Mouse (Mus musculus) cerebellum, postnatal 10 days (tissue): ENCODE measurements around the gene Srsf10.

Experiments used
- DNase-seq, 2 experiments: peaks; one replicate each; pipeline ENCODE4 v3.0.0; 2021; ENCODE audit warnings: mixed read lengths in 2 of 2

Srsf10 gene

GRCm38 (mm10) chr4:135855536-135856222, at the start of gene Srsf10:
Gene Srsf10 (plus strand): TSS chr4:135855747.
- peak; percentile 98 to 99 for DNase-seq

- no peak for DNase-seq
Measured at GRCm38 (mm10) chr4:135814896-135815295, 40.7 kb upstream of the Srsf10 start.

DNA sequence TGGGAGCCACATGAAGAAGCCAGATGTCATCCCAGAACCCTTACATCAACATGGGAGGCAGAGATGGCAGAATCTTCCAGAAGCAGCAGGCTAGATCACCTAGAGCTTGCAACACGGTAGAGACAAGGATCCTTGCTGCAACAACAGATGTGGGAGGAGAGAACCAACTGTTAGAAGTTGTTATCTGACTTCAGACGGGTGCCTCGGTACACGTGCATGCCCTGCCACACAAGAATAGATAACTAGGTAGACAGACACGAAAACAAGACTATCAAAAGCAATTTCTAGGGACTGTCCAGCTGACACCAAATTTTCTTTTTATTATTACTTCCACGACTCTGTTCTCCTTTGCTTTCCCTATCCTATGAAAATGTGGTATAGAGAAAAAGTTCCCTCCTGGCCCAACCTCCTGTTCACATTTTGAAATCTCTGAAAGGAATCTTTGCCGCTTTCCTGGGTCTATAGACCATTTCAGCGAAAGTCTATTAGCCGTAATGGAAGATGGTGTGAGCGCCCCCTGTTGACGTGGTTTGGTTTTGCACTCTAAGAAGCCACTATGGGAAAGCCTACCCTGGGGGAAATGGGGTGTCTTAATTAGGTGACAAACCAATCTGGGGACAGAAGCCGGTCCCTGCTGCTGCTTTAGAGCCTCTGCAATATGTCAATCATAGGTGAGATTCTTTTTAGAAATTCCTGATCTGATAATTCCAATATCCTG, 38.5 kb upstream of the Srsf10 start:
- peak; percentile 66 to 72 for DNase-seq

DNA sequence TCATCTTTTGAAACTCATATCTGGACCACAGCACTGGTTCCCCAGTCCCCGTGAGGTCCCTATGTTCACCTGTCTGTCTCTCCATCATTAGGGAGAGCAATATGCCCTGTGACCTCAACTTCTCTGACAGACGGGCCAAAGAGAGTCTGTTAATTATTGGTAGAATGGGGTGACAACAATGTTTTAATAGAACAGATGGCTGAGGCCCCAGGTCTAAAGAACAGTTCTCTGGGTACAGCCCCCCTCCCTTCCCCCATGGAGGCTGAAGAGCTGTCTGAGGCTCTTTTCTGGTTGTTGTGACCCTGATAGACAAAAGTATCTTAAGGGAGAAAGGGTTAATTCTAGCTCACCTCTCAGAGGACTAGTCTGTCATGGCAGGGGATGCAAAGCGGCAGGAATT, 37.2 kb upstream of the Srsf10 start:
- DNase-seq = no peak

- no peak for DNase-seq
Measured at GRCm38 (mm10) chr4:135819826-135820526, 35.6 kb upstream of the Srsf10 start.

- no peak for DNase-seq
Measured at GRCm38 (mm10) chr4:135821772-135822171, 33.8 kb upstream of the Srsf10 start.

DNA sequence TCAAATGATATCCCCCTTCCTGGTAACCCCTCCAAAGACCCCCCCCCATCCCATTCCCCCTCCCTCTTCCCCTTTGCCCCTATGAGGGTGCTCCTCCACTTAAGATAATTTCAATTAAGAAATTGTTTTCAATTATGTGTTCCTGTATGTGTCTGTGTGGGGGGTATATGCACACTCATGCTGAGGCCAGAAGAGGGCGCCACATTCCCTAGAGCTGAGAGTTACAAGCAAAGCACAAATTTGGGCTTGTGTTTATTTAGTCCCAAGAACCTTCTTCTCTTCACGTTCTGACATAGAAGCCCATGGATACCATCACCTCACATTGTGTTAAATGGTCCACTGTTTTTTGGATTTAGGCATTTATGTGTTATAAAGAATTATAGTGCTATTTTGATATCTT, 32.2 kb upstream of the Srsf10 start:
- DNase-seq = peak; percentile 71 to 76

DNA sequence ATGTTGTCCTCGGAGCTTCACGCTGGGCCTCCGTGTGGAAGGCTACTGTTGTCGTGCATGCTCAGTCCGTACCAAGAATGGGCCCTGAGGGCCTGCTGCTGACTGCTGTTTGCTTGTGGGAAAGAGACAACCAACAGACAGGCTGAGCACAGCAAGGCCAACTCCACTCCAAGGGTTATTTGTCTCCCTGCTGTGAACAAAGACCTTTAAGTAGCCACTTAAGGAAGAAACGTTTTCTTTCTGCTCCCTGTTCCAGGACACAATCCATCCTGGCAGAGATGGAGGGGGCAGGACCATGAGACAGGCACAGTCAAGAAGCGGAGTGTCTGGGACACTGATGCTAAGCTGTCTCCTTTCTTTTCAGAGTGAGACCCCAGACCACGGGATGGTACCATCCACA, 31.3 kb upstream of the Srsf10 start:
- DNase-seq = no peak

GRCm38 (mm10) chr4:135828491-135828890, 27.1 kb upstream of the Srsf10 start:
- DNase-seq = peak; percentile 40 to 60

GRCm38 (mm10) chr4:135832070-135832469, 23.5 kb upstream of the Srsf10 start:
- DNase-seq = peak in 1 of 2 experiments; percentile 26

DNA sequence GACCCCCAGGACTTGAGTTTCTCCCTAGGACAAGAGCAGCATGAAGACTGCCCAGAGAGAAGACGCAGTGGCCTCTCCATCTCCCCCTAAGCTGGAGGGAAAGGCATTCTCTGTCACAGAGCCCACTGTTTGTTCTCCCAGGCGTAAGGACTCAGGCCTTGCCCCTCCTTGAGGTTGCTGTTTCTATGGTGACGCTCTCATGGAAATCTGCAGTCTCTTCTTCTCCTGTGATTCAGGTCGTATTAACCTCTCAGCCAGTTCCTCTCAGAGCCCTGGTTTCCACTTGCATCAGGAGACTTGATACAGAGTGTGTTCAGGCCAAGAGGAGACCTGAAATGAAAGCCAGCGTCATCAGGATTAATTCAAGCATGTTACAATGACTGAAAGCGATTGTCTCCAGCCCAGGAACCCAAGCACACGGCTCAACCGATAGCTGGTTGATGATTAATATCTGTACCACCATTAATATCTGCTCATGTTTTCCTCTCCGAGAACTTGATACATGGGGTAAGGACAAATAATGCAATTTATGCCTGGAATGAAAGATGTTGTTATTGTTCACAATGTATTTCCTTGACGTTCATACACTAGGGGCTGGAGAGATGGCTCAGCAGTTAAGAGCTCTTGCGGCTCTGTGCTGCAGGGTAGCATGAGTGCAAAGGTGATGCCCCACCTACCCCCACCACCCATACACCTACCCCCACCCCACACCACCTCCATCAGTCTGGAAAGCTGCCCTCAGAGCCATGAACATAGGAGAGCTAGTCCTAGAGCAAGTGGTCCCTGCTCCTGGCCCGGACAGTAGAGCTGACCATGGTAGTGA, 22.0 kb upstream of the Srsf10 start:
- peak; percentile 77 to 80 for DNase-seq

DNA sequence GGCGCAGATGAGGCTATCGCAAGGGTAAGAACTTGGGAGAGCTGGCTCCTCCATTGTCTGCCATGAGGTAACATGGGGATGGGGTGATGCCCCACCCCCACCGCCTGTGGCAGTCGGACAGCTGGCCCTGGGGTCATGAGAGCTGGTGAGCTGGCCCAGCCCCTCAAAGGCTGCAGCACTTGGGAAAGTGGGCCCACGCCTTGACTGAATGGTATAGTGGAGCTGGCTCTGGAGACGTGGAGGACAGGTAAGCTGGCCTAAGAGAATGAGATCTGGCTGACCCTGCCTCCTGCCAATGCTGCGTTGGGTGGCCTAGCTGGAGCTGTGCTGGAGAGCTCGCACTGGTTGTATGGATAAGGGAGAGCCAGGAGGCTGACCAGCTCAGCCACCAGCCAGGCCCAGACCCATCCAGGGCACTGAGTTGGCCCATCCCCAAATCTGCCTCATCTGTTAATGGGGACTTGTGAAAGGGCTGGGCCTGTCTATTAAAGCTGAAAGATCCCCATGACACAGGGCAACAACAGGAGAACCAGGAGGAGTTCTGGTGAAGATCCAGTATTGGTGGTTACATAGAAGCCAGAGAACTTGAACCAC, 21.3 kb upstream of the Srsf10 start:
- peak; percentile 59 to 61 for DNase-seq

DNA sequence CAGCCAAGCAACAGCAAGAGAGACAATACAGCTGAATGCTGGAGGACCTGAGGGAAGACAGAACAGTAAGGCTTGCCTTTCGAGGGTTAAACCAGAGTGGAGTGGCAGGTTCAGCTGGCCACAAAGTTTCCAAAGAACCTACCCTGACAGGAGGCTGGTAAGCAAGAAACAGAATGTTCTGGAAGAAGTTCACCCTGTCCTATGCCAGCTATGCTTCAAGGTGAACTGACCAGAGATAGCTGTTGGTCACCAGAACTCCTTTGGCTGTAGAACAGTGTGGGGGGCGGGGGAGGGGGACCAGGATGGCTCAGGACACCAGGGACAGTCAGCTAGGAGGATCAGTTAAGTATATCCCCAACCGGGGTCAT, 16.6 kb upstream of the Srsf10 start:
- DNase-seq = no peak

GRCm38 (mm10) chr4:135839293-135840011, 16.1 kb upstream of the Srsf10 start:
- DNase-seq = no peak

GRCm38 (mm10) chr4:135844400-135844799, 11.1 kb upstream of the Srsf10 start:
- DNase-seq = no peak

GRCm38 (mm10) chr4:135847581-135847980, 8.0 kb upstream of the Srsf10 start:
- DNase-seq = peak in 1 of 2 experiments; percentile 39

DNA sequence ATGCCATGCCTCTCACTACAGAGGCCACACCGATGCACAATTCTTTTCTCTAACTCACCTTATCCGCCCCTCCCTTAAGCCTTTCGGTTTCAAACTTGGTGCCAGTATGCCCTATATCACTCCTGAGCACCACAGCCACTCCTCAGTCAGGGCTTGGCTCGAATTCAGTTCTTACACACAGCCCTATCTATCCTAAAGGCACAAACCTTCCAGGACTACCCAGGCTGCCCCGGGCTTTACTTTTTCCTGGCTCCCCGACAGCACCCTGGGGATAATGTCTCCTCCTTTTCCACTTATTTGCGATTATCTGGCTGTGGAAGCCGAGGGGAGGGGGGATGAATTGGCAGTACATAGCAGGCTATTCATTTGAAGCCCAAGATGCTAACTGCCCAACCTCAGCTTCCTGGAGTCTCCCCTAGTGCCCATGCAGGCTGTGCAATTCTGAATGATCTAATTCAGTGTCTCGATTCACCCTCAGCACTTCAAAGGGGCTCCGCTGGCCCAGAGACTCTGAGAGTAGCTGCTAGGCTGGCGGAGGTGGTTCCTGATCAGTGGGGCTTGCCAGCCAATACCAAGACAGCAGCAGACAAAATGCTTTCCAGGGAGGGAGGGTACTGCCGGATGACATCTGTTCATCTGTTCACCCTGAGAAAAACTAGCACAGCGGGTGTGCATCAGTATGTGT, 5.0 kb upstream of the Srsf10 start:
- peak; percentile 81 to 84 for DNase-seq

DNA sequence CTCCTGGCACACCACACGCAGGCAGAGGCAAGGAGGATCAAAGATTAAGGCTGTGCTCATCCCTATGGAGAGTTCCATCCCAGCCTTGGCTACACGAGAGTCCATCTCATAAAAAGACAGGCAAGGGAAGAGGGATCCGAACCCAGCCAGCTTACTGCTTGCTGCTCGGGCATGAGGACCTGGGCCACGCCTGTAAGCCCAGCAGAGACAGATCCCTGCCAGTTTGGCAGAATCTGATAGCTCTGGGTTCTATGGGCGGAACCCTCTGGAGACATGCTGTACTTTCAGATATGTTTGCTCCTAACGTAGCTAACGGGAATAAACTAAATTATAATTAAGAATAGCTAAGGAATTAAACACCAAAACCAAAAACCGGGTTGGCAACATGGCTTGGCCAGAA, 3.6 kb upstream of the Srsf10 start:
- no peak for DNase-seq

DNA sequence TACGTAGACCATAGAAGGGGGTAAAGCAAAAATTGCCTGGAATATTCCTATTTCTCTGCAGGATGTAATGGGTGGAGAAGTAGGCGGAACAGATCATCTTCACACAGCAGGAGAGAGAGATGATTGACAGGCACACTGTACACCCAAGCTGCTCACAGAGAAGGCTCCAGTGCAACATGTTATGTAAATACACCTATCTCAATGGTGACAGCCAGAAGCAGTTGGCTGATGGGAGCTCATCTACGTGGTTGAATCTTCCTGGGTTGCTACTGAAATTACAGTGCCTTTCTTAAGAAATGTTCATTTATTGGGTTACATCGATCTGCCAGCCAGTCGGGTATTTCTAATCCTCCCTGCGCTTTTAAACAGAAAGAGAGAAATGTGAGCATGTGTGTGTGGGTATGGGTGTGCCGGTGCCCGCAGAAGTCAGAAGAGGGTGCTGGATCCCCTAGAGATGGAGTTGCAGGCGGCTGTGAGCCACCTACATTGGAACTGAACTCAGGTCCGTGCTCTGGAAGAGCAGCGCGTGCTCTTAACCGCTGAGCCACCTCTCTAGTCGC, 1.5 kb upstream of the Srsf10 start:
- DNase-seq = no peak

- no peak for DNase-seq
Measured at GRCm38 (mm10) chr4:135854630-135855029, 917 bp upstream of the Srsf10 start.

- peak; percentile 39 to 47 for DNase-seq
Measured at GRCm38 (mm10) chr4:135855080-135855479, 467 bp upstream of the Srsf10 start.
